9 mouse cellular contexts compared by ENCODE assay signal in genomic region chr6:4488349-4488748, GRCm38 (mm10). TPM values are rescaled to one million over a fixed set of nuclear protein-coding genes. Genes with fewer than 3 reads are reported as not detected.
DNase-seq lines count a peak whose midpoint lies in the region; ATAC-seq and TF ChIP-seq lines count a peak whose summit lies in the region.
"Had no signal": no experiment of that assay in that cellular context is flagged by ENCODE, and none has a peak within 500 bp of the region (broad histone marks: within the 10 kb centered on the region; RNA-seq: fewer than 3 reads in every experiment).

No protein-coding gene starts in this region.

- H3K9me3 ChIP-seq in midbrain, postnatal 0 days (ENCODE audit: low read length) = no peaks in the 10 kb centered on the region
- H3K9me3 ChIP-seq in midbrain, embryonic 13.5 days = no peaks in the 10 kb centered on the region
- H3K9me3 ChIP-seq in heart, embryonic 12.5 days (replicated peaks) = no peaks in the 10 kb centered on the region
- no peaks in the 10 kb centered on the region for H3K9me3 ChIP-seq in neural tube, embryonic 11.5 days (ENCODE audit: control insufficient read depth, low read length)

- no peaks in the 10 kb centered on the region for H3K4me1 ChIP-seq in midbrain, postnatal 0 days (ENCODE audit: insufficient read depth, low read length)
- 0 out of 2 replicates have a peak, but pooled peaks cover 3% of the 10 kb centered on the region for H3K4me1 ChIP-seq in midbrain, embryonic 13.5 days (replicated peaks)
- H3K4me1 ChIP-seq in heart, embryonic 12.5 days (replicated peaks) = peaks cover 35% of the 10 kb centered on the region
- peaks cover 6% of the 10 kb centered on the region; the same call in 1 of the 2 replicates for H3K4me1 ChIP-seq in neural tube, embryonic 11.5 days (ENCODE audit: control insufficient read depth, insufficient read depth, low read length)

- H3K36me3 ChIP-seq in midbrain, postnatal 0 days (ENCODE audit: insufficient read depth, low read length) = no peaks in the 10 kb centered on the region
- no peaks in the 10 kb centered on the region for H3K36me3 ChIP-seq in midbrain, embryonic 13.5 days
- H3K36me3 ChIP-seq in heart, embryonic 12.5 days = no peaks in the 10 kb centered on the region
- H3K36me3 ChIP-seq in neural tube, embryonic 11.5 days (ENCODE audit: control insufficient read depth, insufficient read depth, low read length) = no peaks in the 10 kb centered on the region

- no peak overlapping the region for H3K4me2 ChIP-seq in midbrain, postnatal 0 days (ENCODE audit: low read depth, low read length, poor library complexity, severe bottlenecking)
- H3K4me2 ChIP-seq in midbrain, embryonic 13.5 days (replicated peaks) = no peak overlapping the region
- H3K4me2 ChIP-seq in heart, embryonic 12.5 days = no peak overlapping the region
- no peak overlapping the region for H3K4me2 ChIP-seq in neural tube, embryonic 11.5 days (ENCODE audit: low read depth)

- H3K9ac ChIP-seq in midbrain, postnatal 0 days (replicated peaks; ENCODE audit: low read length, poor library complexity, severe bottlenecking) = no peak overlapping the region
- H3K9ac ChIP-seq in midbrain, embryonic 13.5 days (replicated peaks) = no peak overlapping the region
- H3K9ac ChIP-seq in heart, embryonic 12.5 days = no peak overlapping the region
- H3K9ac ChIP-seq in neural tube, embryonic 11.5 days (ENCODE audit: low read length) = no peak overlapping the region

- TF ChIP-seq CTCF in midbrain, postnatal 0 days (IDR thresholded peaks at IDR 0.05) = no peak

- DNase-seq in midbrain, postnatal 0 days (ENCODE audit: low spot score) = peak; percentile 34
- peak; percentile 81 for DNase-seq in kidney, postnatal 10 days
- DNase-seq in neural tube, embryonic 11.5 days (ENCODE audit: low spot score) = peak; percentile 22
- no peak for DNase-seq in c-Kit-positive CD71-positive TER-119-positive erythroid progenitor cells, embryonic 14.5 days (ENCODE audit: low spot score)
- DNase-seq in thymus, postnatal 0 days (ENCODE audit: low spot score) = no peak

- WGBS in midbrain, postnatal 0 days = 19% methylated on average over 1 of the region's 1 CpGs
- 12% methylated on average over 1 of the region's 1 CpGs for WGBS in midbrain, embryonic 13.5 days
- WGBS in heart, embryonic 12.5 days = 11% methylated on average over 1 of the region's 1 CpGs
- 5% methylated on average over 1 of the region's 1 CpGs for WGBS in neural tube, embryonic 11.5 days

- no peak for ATAC-seq in midbrain, postnatal 0 days (ENCODE audit: low FRiP score)
- ATAC-seq in midbrain, embryonic 13.5 days = no peak
- no peak for ATAC-seq in heart, embryonic 12.5 days (ENCODE audit: insufficient number of reproducible peaks, low FRiP score)
- no peak for ATAC-seq in neural tube, embryonic 11.5 days (ENCODE audit: insufficient read depth, low FRiP score, low TSS enrichment)
- ATAC-seq in megakaryocyte progenitor cell, adult 5-6 weeks (replicated peaks; ENCODE audit: poor library complexity) = no peak

- H3K27me3 ChIP-seq in midbrain, postnatal 0 days (ENCODE audit: insufficient read depth, low read length) = no peaks in the 10 kb centered on the region
- H3K27me3 ChIP-seq in midbrain, embryonic 13.5 days = no peaks in the 10 kb centered on the region
- H3K27me3 ChIP-seq in heart, embryonic 12.5 days (replicated peaks) = no peaks in the 10 kb centered on the region
- H3K27me3 ChIP-seq in neural tube, embryonic 11.5 days (ENCODE audit: control insufficient read depth, insufficient read depth, low read length) = no peaks in the 10 kb centered on the region

- no peak overlapping the region for H3K4me3 ChIP-seq in midbrain, postnatal 0 days (ENCODE audit: low read depth, low read length)
- H3K4me3 ChIP-seq in midbrain, embryonic 13.5 days (replicated peaks) = no peak overlapping the region
- no peak overlapping the region for H3K4me3 ChIP-seq in heart, embryonic 12.5 days
- no peak overlapping the region for H3K4me3 ChIP-seq in neural tube, embryonic 11.5 days (ENCODE audit: low read depth, low read length)

- H3K27ac ChIP-seq in midbrain, postnatal 0 days (ENCODE audit: low read depth, low read length) = no peak overlapping the region
- H3K27ac ChIP-seq in midbrain, embryonic 13.5 days = no peak overlapping the region
- peak overlapping the region; percentile 87 for H3K27ac ChIP-seq in heart, embryonic 12.5 days (ENCODE audit: poor library complexity, severe bottlenecking)
- no peak overlapping the region for H3K27ac ChIP-seq in neural tube, embryonic 11.5 days (ENCODE audit: low read depth, low read length)

RNA-seq across cellular contexts. Expression of gene Col1a2, which starts 16.3 kb away (rescaled TPM):
- total RNA-seq in midbrain, postnatal 0 days (2014; rRNA removed) = 93.7 and 128 TPM in 2 replicates
- polyA plus RNA-seq in midbrain, postnatal 0 days (2015; fragmentation: Nextera tagmentation; extraction: Ambion mirVana) = 63.5 and 67.5 TPM in 2 replicates
- polyA plus RNA-seq in midbrain, embryonic 13.5 days (2015; fragmentation: Nextera tagmentation; extraction: Ambion mirVana) = 54.7 and 72.3 TPM in 2 replicates
- polyA plus RNA-seq in heart, embryonic 12.5 days (2016; fragmentation: Nextera tagmentation; extraction: Ambion mirVana) = 230 and 232 TPM in 2 replicates
- polyA plus RNA-seq in neural tube, embryonic 11.5 days (2014; fragmentation: Nextera tagmentation; extraction: Ambion mirVana) = 150 and 167 TPM in 2 replicates
- polyA plus RNA-seq in thymus, postnatal 0 days (2015; fragmentation: Nextera tagmentation; extraction: Ambion mirVana) = 51.4 and 59.0 TPM in 2 replicates
- 0.15 TPM in 1 of 2 replicates, not detected in the other for total RNA-seq in megakaryocyte progenitor cell, adult 5-6 weeks (2015)
- not detected in 2 replicates for total RNA-seq in megakaryocyte progenitor cell, adult 5-6 weeks (2017)
- total RNA-seq: MEL had no signal

Comparison
In these comparisons a context has a peak if more than half of its experiments do, and no peak if none do; other contexts are left out.
1. DNase-seq: peak in midbrain, postnatal 0 days (single experiment), kidney, postnatal 10 days (single experiment) and neural tube, embryonic 11.5 days (single experiment); none in c-Kit-positive CD71-positive TER-119-positive erythroid progenitor cells, embryonic 14.5 days (single experiment) and thymus, postnatal 0 days (single experiment).